26 mouse cellular contexts compared by ENCODE assay signal in genomic region chr8:88270086-88270485, GRCm38 (mm10). TPM values are rescaled to one million over a fixed set of nuclear protein-coding genes. Genes with fewer than 3 reads are reported as not detected.
DNase-seq lines count a peak whose midpoint lies in the region; ATAC-seq and TF ChIP-seq lines count a peak whose summit lies in the region.
"Had no signal": no experiment of that assay in that cellular context is flagged by ENCODE, and none has a peak within 500 bp of the region (broad histone marks: within the 10 kb centered on the region; RNA-seq: fewer than 3 reads in every experiment).

No protein-coding gene starts in this region.

- peak; percentile 19; the same call in 1 of the 2 replicates for TF ChIP-seq CTCF in intestine, postnatal 0 days (IDR thresholded peaks at IDR 0.05; ENCODE audit: low read depth)
- 0 out of 2 replicates have a peak, but pooled peaks have one; percentile 14 for TF ChIP-seq CTCF in midbrain, postnatal 0 days (IDR thresholded peaks at IDR 0.05)
- TF ChIP-seq CTCF in Patski (IDR thresholded peaks at IDR 0.05): peak; percentile 12
- TF ChIP-seq CTCF in stomach, postnatal 0 days (IDR thresholded peaks at IDR 0.05; ENCODE audit: low read depth): peak; percentile 27

- in situ Hi-C loops in Patski (cut with MboI; ENCODE audit: low pct_unique_long_range_greater_than_20kb): loop anchor here (5.0 to 25.0 kb wide), 3 partner anchors 42 to 442 kb away; no protein-coding TSS in a partner anchor

- ATAC-seq in intestine, postnatal 0 days: no peak
- ATAC-seq in intestine, embryonic 15.5 days: no peak
- ATAC-seq in midbrain, postnatal 0 days (ENCODE audit: low FRiP score): no peak
- no peak for ATAC-seq in Patski
- no peak for ATAC-seq in stomach, postnatal 0 days (ENCODE audit: low FRiP score, low TSS enrichment)
- ATAC-seq: forebrain, postnatal 0 days; intestine, embryonic 16.5 days had no signal

- no peaks in the 10 kb centered on the region for H3K36me3 ChIP-seq in intestine, postnatal 0 days (ENCODE audit: control insufficient read depth, insufficient read depth)
- H3K36me3 ChIP-seq in intestine, embryonic 15.5 days: no peaks in the 10 kb centered on the region
- H3K36me3 ChIP-seq in midbrain, postnatal 0 days (ENCODE audit: insufficient read depth, low read length): no peaks in the 10 kb centered on the region
- no peaks in the 10 kb centered on the region for H3K36me3 ChIP-seq in midbrain, embryonic 10.5 days
- H3K36me3 ChIP-seq in stomach, postnatal 0 days (ENCODE audit: control insufficient read depth, insufficient read depth, low read length): no peaks in the 10 kb centered on the region
- H3K36me3 ChIP-seq: embryonic facial prominence, embryonic 10.5 days; kidney, embryonic 15.5 days; neural tube, embryonic 15.5 days; stomach, embryonic 15.5 days had no signal

- 63% methylated on average over 3 of the region's 3 CpGs for WGBS in intestine, postnatal 0 days
- 74% methylated on average over 3 of the region's 3 CpGs for WGBS in intestine, embryonic 15.5 days
- WGBS in midbrain, postnatal 0 days: 76% methylated on average over 3 of the region's 3 CpGs
- 73% methylated on average over 3 of the region's 3 CpGs for WGBS in midbrain, embryonic 10.5 days
- WGBS in stomach, postnatal 0 days: 82% methylated on average over 3 of the region's 3 CpGs

- CTCF ChIA-PET in Patski (lab: Charles Lee): interaction anchor here (0.9 to 2.1 kb wide), 7 partner anchors 9 to 91 kb away, joined by 3 to 11 read pairs (median 4); no protein-coding TSS in a partner anchor

- H3K27me3 ChIP-seq in intestine, postnatal 0 days (replicated peaks; ENCODE audit: control insufficient read depth, insufficient read depth, low read length): peaks cover 25% of the 10 kb centered on the region
- peaks cover 21% of the 10 kb centered on the region for H3K27me3 ChIP-seq in intestine, embryonic 15.5 days (replicated peaks)
- no peaks in the 10 kb centered on the region for H3K27me3 ChIP-seq in midbrain, postnatal 0 days (ENCODE audit: insufficient read depth, low read length)
- peaks cover 69% of the 10 kb centered on the region for H3K27me3 ChIP-seq in midbrain, embryonic 10.5 days (ENCODE audit: low read depth, poor library complexity, severe bottlenecking)
- no peaks in the 10 kb centered on the region for H3K27me3 ChIP-seq in Patski
- no peaks in the 10 kb centered on the region for H3K27me3 ChIP-seq in stomach, postnatal 0 days (ENCODE audit: control insufficient read depth, insufficient read depth, low read length)

- H3K4me3 ChIP-seq in intestine, postnatal 0 days (ENCODE audit: low read depth, low read length): no peak overlapping the region
- H3K4me3 ChIP-seq in intestine, embryonic 15.5 days (replicated peaks): no peak overlapping the region
- no peak overlapping the region for H3K4me3 ChIP-seq in midbrain, postnatal 0 days (ENCODE audit: low read depth, low read length)
- H3K4me3 ChIP-seq in midbrain, embryonic 10.5 days: no peak overlapping the region
- H3K4me3 ChIP-seq in stomach, postnatal 0 days (ENCODE audit: low read depth, low read length): no peak overlapping the region
- H3K4me3 ChIP-seq: embryonic facial prominence, embryonic 10.5 days; kidney, embryonic 15.5 days; megakaryocyte, embryonic 14.5 days; neural tube, embryonic 15.5 days; stomach, embryonic 15.5 days had no signal

- POLR2A ChIA-PET in Patski (lab: Charles Lee): interaction anchor here (0.7 kb wide), 1 partner anchor 37 kb away, joined by 3 read pairs; no protein-coding TSS in a partner anchor

- 0 out of 2 replicates have a peak, but pooled peaks cover 6% of the 10 kb centered on the region for H3K4me1 ChIP-seq in intestine, postnatal 0 days (replicated peaks; ENCODE audit: control insufficient read depth, insufficient read depth, low read length)
- peaks cover 12% of the 10 kb centered on the region for H3K4me1 ChIP-seq in intestine, embryonic 15.5 days (replicated peaks)
- peaks cover 5% of the 10 kb centered on the region; the same call in 1 of the 2 replicates for H3K4me1 ChIP-seq in midbrain, postnatal 0 days (ENCODE audit: insufficient read depth, low read length)
- H3K4me1 ChIP-seq in midbrain, embryonic 10.5 days: peaks cover 29% of the 10 kb centered on the region
- peaks cover 5% of the 10 kb centered on the region for H3K4me1 ChIP-seq in stomach, postnatal 0 days (replicated peaks; ENCODE audit: control insufficient read depth, insufficient read depth)

- TF ChIP-seq EP300 in stomach, postnatal 0 days (optimal IDR thresholded peaks at IDR 0.05): no peak

- no peak overlapping the region for H3K9ac ChIP-seq in intestine, postnatal 0 days (ENCODE audit: low read depth, low read length)
- no peak overlapping the region for H3K9ac ChIP-seq in intestine, embryonic 15.5 days
- H3K9ac ChIP-seq in midbrain, postnatal 0 days (replicated peaks; ENCODE audit: low read length, poor library complexity, severe bottlenecking): no peak overlapping the region
- H3K9ac ChIP-seq in stomach, postnatal 0 days (ENCODE audit: low read length): no peak overlapping the region
- H3K9ac ChIP-seq: forebrain, postnatal 0 days; hindbrain, embryonic 14.5 days; kidney, embryonic 15.5 days; neural tube, embryonic 15.5 days; stomach, embryonic 15.5 days had no signal

- no peak for DNase-seq in midbrain, postnatal 0 days (ENCODE audit: low spot score)
- DNase-seq in midbrain, embryonic 10.5 days (ENCODE audit: low spot score): no peak
- DNase-seq in Patski (ENCODE audit: low read depth, low spot score): no peak
- no peak for DNase-seq in stomach, postnatal 0 days (ENCODE audit: low spot score)
- DNase-seq in cerebellum, adult 11 months: no peak
- DNase-seq in thymus, postnatal 25 days: no peak
- DNase-seq: adrenal gland, postnatal 25 days; cerebellum, adult 9-11 months; forebrain, postnatal 0 days; gastrocnemius, postnatal 25 days; heart, postnatal 36 days; kidney, postnatal 4 days; lung, postnatal 36 days; midbrain, embryonic 14.5 days; right cerebral cortex, adult 18-20 months; right cerebral cortex, postnatal 4 days; thymus, adult 2 months had no signal

- H3K4me2 ChIP-seq in intestine, postnatal 0 days (replicated peaks; ENCODE audit: low read depth): no peak overlapping the region
- H3K4me2 ChIP-seq in intestine, embryonic 15.5 days (replicated peaks): no peak overlapping the region
- no peak overlapping the region for H3K4me2 ChIP-seq in midbrain, postnatal 0 days (ENCODE audit: low read depth, low read length, poor library complexity, severe bottlenecking)
- no peak overlapping the region for H3K4me2 ChIP-seq in stomach, postnatal 0 days (replicated peaks; ENCODE audit: low read depth)
- H3K4me2 ChIP-seq: hindbrain, embryonic 14.5 days; kidney, embryonic 15.5 days; neural tube, embryonic 15.5 days; stomach, embryonic 15.5 days had no signal

- no peak overlapping the region for H3K27ac ChIP-seq in intestine, postnatal 0 days (ENCODE audit: low read depth, low read length)
- no peak overlapping the region for H3K27ac ChIP-seq in intestine, embryonic 15.5 days
- H3K27ac ChIP-seq in midbrain, postnatal 0 days (ENCODE audit: low read depth, low read length): no peak overlapping the region
- H3K27ac ChIP-seq in midbrain, embryonic 10.5 days (replicated peaks): no peak overlapping the region
- no peak overlapping the region for H3K27ac ChIP-seq in stomach, postnatal 0 days (replicated peaks)
- H3K27ac ChIP-seq: embryonic facial prominence, embryonic 10.5 days; hindbrain, embryonic 14.5 days; kidney, embryonic 15.5 days; neural tube, embryonic 15.5 days; stomach, embryonic 15.5 days had no signal

- no peaks in the 10 kb centered on the region for H3K9me3 ChIP-seq in intestine, postnatal 0 days (ENCODE audit: control insufficient read depth)
- no peaks in the 10 kb centered on the region for H3K9me3 ChIP-seq in intestine, embryonic 15.5 days
- H3K9me3 ChIP-seq in midbrain, postnatal 0 days (ENCODE audit: low read length): no peaks in the 10 kb centered on the region
- H3K9me3 ChIP-seq in midbrain, embryonic 10.5 days (replicated peaks): no peaks in the 10 kb centered on the region
- H3K9me3 ChIP-seq in stomach, postnatal 0 days (ENCODE audit: control insufficient read depth, low read length): no peaks in the 10 kb centered on the region
- H3K9me3 ChIP-seq: embryonic facial prominence, embryonic 10.5 days; kidney, embryonic 15.5 days; megakaryocyte, embryonic 14.5 days; neural tube, embryonic 15.5 days; stomach, embryonic 15.5 days had no signal

RNA-seq across cellular contexts. Expression of gene Adcy7, which starts 2.1 kb away (rescaled TPM):
- 2.3 and 3.4 TPM in 2 replicates for polyA plus RNA-seq in intestine, postnatal 0 days (2015; fragmentation: Nextera tagmentation; extraction: Ambion mirVana)
- polyA plus RNA-seq in intestine, embryonic 15.5 days (2015; fragmentation: Nextera tagmentation; extraction: Ambion mirVana): 3.1 and 3.2 TPM in 2 replicates
- 21.4 and 23.3 TPM in 2 replicates for total RNA-seq in midbrain, postnatal 0 days (2014; rRNA removed)
- polyA plus RNA-seq in midbrain, postnatal 0 days (2015; fragmentation: Nextera tagmentation; extraction: Ambion mirVana): 11.1 and 11.9 TPM in 2 replicates
- polyA plus RNA-seq in midbrain, embryonic 10.5 days (2016; fragmentation: Nextera tagmentation; extraction: Ambion mirVana): 2.2 and 3.2 TPM in 2 replicates
- 0.60 TPM for polyA plus RNA-seq in Patski (2021)
- 5.2 and 5.7 TPM in 2 replicates for polyA plus RNA-seq in stomach, postnatal 0 days (2015; fragmentation: Nextera tagmentation; extraction: Ambion mirVana)
